Mouse (Mus musculus) embryo, embryonic 9.5 days (tissue): ENCODE measurements around the gene Slc22a23.

ENCODE experiments used
- DNase-seq: peaks from one replicate; pipeline ENCODE4 v3.0.0-alpha.2; 2017; ENCODE audit errors: extremely low spot score

Slc22a23 gene

GRCm38 (mm10) chr13:34133326-34134071 is 211.5 kb downstream of the Slc22a23 start:
- peak; percentile 76 for DNase-seq

DNA sequence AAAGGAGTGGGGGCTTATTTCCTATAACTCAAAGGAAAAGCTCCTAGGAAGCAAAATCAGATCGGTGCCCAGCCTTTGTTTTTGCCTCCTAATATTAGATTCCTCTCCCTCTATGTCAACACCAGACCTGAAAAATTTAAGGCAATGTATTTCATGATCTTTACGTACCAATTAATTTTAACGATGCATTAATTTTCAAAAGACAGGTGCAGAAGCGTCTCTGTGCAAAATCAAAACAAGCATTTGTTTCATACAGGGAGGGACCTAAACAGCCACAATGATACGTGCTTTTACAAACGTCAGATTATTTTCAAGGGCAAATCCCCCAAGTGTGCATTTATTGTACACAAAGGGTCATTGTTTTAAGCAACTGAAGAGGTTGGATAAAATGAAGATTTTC is 212.1 kb downstream of the Slc22a23 start:
- no peak for DNase-seq

- DNase-seq = peak; percentile 56
Observed at GRCm38 (mm10) chr13:34132299-34132698, 212.7 kb downstream of the Slc22a23 start.

DNA sequence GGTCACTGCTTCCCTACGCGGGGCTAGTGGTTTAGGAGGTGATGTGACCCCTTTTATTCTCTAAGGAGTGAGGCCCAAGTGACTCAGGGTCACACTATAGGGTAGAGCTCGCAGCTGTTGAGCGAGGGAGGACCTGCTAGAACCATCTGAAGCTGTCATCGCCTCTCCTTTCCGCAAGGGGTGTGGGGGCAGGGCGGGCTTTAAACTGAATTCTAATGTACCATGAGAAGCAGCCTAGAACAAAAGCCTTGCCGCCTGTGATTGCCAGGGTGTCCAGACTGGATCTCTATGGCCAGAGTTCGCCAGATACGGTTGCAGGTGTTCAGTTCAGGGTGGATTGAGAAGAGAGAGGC is 213.3 kb downstream of the Slc22a23 start:
- DNase-seq = peak; percentile 79

- peak; percentile 88 for DNase-seq
Observed at GRCm38 (mm10) chr13:34131011-34131707, 213.8 kb downstream of the Slc22a23 start.

GRCm38 (mm10) chr13:34130226-34130731 is 214.7 kb downstream of the Slc22a23 start, which contains the start of gene Tubb2b:
Gene Tubb2b, minus strand, starts transcription at chr13:34130466.
- DNase-seq = peak; percentile 89

DNA sequence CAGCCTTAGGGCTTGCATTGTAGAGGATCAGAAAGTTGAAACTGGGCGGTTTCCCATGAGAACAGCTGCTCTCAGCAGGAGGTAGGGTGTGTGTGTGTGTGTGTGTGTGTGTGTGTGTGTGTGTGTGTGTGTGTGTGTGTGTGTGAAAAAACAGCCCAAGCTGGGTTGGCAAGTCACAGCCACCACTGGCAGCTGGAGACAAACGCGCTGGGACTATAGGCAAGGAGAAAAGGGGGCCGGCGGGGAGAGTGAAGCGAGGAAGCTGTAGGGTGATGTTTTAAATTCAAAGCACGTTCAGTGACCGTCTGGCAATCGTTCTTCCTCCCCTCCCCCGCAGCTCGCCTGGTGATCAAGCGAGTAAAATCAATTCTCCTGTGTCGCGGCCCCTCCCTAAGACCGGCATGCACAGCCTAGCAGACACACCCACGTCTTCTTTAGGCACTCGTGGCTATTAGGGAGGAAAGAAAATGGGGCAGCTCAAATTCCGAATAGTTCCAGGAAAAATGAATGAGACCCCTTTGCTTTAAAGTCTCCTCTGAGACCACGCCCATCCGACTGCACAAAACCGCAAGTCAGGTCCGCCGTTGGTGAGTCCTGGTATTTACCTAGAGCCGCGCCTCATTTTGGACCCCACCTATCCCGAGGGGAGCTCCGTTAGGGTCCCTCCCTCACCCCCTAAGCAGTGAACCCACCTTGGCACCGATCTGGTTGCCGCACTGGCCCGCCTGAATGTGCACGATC is 215.3 kb downstream of the Slc22a23 start:
- peak; percentile 70 for DNase-seq
